ENCODE assay signal across 9 mouse cellular contexts in the genomic region with DNA sequence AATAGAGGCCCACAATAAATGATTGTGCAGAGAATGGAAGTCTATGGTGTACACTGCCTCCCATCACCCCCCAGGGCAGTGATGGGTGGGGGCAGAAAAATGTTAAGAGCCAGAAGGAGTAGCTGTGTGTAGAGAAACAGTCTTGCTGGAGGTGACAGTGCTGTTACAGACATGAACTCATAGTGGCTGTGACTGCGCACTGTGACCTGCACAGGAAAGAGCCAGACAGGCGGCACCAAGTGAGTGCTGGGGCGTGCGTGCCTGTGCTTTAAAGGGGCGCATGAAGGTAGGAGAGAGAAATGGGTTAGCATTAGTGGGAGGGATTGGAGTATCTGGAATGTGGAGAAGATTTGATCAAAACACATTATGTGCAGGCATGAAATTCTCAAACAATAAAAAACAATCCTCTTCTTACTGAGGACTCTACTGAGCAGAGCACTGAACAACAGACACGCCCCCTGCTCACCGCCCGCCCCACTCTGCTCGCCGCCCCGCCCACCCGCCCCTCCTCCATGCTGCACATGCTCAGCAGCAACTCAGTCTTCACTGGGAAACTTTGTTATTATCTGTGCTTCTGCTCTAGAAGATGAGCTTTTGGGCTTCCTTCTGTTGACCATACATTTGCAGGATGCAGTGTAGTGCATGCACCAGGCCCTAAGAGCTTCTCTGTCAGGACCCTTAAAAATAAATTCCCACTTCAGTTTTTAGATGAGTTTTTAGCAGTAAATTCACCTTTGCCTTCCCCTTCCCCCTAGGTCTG. TPM values are rescaled to one million over a fixed set of nuclear protein-coding genes. Genes with fewer than 3 reads are reported as not detected.
DNase-seq lines count a peak whose midpoint lies in the region; ATAC-seq and TF ChIP-seq lines count a peak whose summit lies in the region.
"Had no signal": no experiment of that assay in that cellular context is flagged by ENCODE, and none has a peak within 500 bp of the region (broad histone marks: within the 10 kb centered on the region; RNA-seq: fewer than 3 reads in every experiment).

No protein-coding gene starts in this region.

- no peaks in the 10 kb centered on the region for H3K27me3 ChIP-seq in ES-Bruce4 (ENCODE audit: control insufficient read depth, insufficient read depth, low read length, poor library complexity, severe bottlenecking)
- H3K27me3 ChIP-seq in hindbrain, postnatal 0 days (ENCODE audit: insufficient read depth, low read length), result no peaks in the 10 kb centered on the region
- H3K27me3 ChIP-seq in liver, embryonic 13.5 days, result no peaks in the 10 kb centered on the region

- 0 out of 2 replicates have a peak overlapping the region, but pooled peaks have one; percentile 8 for H3K4me3 ChIP-seq in ES-Bruce4 (ENCODE audit: low read depth, low read length)
- no peak overlapping the region for H3K4me3 ChIP-seq in hindbrain, postnatal 0 days (ENCODE audit: low read length)
- no peak overlapping the region for H3K4me3 ChIP-seq in liver, embryonic 13.5 days (replicated peaks)

- H3K4me2 ChIP-seq in hindbrain, postnatal 0 days (ENCODE audit: low read depth, low read length), result peak overlapping the region; percentile 40
- no peak overlapping the region for H3K4me2 ChIP-seq in liver, embryonic 13.5 days

- H3K36me3 ChIP-seq in ES-Bruce4 (ENCODE audit: control insufficient read depth, insufficient read depth, low read length, poor library complexity, severe bottlenecking), result no peaks in the 10 kb centered on the region
- H3K36me3 ChIP-seq in hindbrain, postnatal 0 days (ENCODE audit: insufficient read depth, low read length), result no peaks in the 10 kb centered on the region
- H3K36me3 ChIP-seq in liver, embryonic 13.5 days, result no peaks in the 10 kb centered on the region

- TF ChIP-seq EP300 in ES-Bruce4 (IDR thresholded peaks at IDR 0.05; ENCODE audit: insufficient read depth, low read depth, low read length), result no peak

- peak; percentile 74 for DNase-seq in embryo, embryonic 10.5 days (ENCODE audit: low spot score)
- peak; percentile 14 for DNase-seq in hindbrain, postnatal 0 days (ENCODE audit: low spot score)
- DNase-seq in liver, embryonic 13.5 days, result no peak
- no peak for DNase-seq in cerebellum, adult 9-11 months
- DNase-seq in frontal cortex, adult 2 months (ENCODE audit: extremely low spot score in 1 of 2, low spot score in 1 of 2), result no peak
- DNase-seq in lung, adult 18-20 months, result no peak
- DNase-seq in gastrocnemius, adult 8-10 months (ENCODE audit: low spot score in 2 of 2), result no peak

- no peak for TF ChIP-seq CTCF in ES-Bruce4 (IDR thresholded peaks at IDR 0.05; ENCODE audit: low read depth, low read length)
- TF ChIP-seq CTCF in hindbrain, postnatal 0 days (IDR thresholded peaks at IDR 0.05; ENCODE audit: low read depth), result no peak

- peak overlapping the region; percentile 26; the same call in 1 of the 2 replicates for H3K9ac ChIP-seq in ES-Bruce4 (ENCODE audit: low read depth, poor library complexity, severe bottlenecking)
- no peak overlapping the region for H3K9ac ChIP-seq in hindbrain, postnatal 0 days (replicated peaks; ENCODE audit: low read length)
- H3K9ac ChIP-seq in liver, embryonic 13.5 days, result no peak overlapping the region

- no peak for TF ChIP-seq POLR2A in ES-Bruce4 (IDR thresholded peaks at IDR 0.05; ENCODE audit: insufficient read depth, low read length)

- 25% methylated on average over 12 of the region's 12 CpGs for WGBS in hindbrain, postnatal 0 days
- WGBS in liver, embryonic 13.5 days (ENCODE audit: insufficient replicate concordance), result 42% methylated on average over 12 of the region's 12 CpGs

- ATAC-seq in hindbrain, postnatal 0 days, result peak; percentile 81
- 0 out of 2 replicates have a peak, but pooled peaks have one; percentile 41 for ATAC-seq in liver, embryonic 13.5 days (ENCODE audit: low read depth)

- H3K9me3 ChIP-seq in ES-Bruce4 (replicated peaks; ENCODE audit: control insufficient read depth, insufficient read depth, low read length, poor library complexity, severe bottlenecking), result no peaks in the 10 kb centered on the region
- no peaks in the 10 kb centered on the region for H3K9me3 ChIP-seq in hindbrain, postnatal 0 days (ENCODE audit: low read length)
- H3K9me3 ChIP-seq in liver, embryonic 13.5 days (replicated peaks), result 0 out of 2 replicates have a peak, but pooled peaks cover 4% of the 10 kb centered on the region

- no peaks in the 10 kb centered on the region for H3K4me1 ChIP-seq in ES-Bruce4 (ENCODE audit: control insufficient read depth, insufficient read depth, low read length)
- H3K4me1 ChIP-seq in hindbrain, postnatal 0 days (ENCODE audit: insufficient read depth, low read length), result no peaks in the 10 kb centered on the region
- H3K4me1 ChIP-seq in liver, embryonic 13.5 days (replicated peaks), result no peaks in the 10 kb centered on the region

- no peak overlapping the region for H3K27ac ChIP-seq in ES-Bruce4 (ENCODE audit: insufficient read depth, low read length)
- H3K27ac ChIP-seq in hindbrain, postnatal 0 days, result no peak overlapping the region; the same call in 1 of the 2 replicates
- no peak overlapping the region for H3K27ac ChIP-seq in liver, embryonic 13.5 days

RNA-seq across cellular contexts. Expression of a gene that starts 31.6 kb away (rescaled TPM):
- not detected in 2 replicates for polyA plus RNA-seq in ES-Bruce4 (2011; ENCODE audit: insufficient read depth, insufficient read length, low read depth, missing spikeins)
- 0.73 TPM in 1 of 2 replicates, not detected in the other for total RNA-seq in hindbrain, postnatal 0 days (2014; rRNA removed)
- 0.61 TPM in 1 of 2 replicates, not detected in the other for polyA plus RNA-seq in hindbrain, postnatal 0 days (2015; fragmentation: Nextera tagmentation; extraction: Ambion mirVana)
- not detected in 2 replicates for polyA plus RNA-seq in liver, embryonic 13.5 days (2015; fragmentation: Nextera tagmentation; extraction: Ambion mirVana)
- 3.1 and 3.7 TPM in 2 replicates for polyA plus RNA-seq in frontal cortex, adult 2 months (2012; rRNA removed)
- not detected for total RNA-seq in gastrocnemius, adult 8-10 months (2022)
- polyA plus RNA-seq: testis, adult 2 months had no signal

RNA-seq across cellular contexts. Expression of a gene that starts 41.3 kb away (rescaled TPM):
- polyA plus RNA-seq in ES-Bruce4 (2011; ENCODE audit: insufficient read depth, insufficient read length, low read depth, missing spikeins), result not detected in 2 replicates
- total RNA-seq in hindbrain, postnatal 0 days (2014; rRNA removed), result 0.07 and 0.68 TPM in 2 replicates
- 0.20 and 0.46 TPM in 2 replicates for polyA plus RNA-seq in hindbrain, postnatal 0 days (2015; fragmentation: Nextera tagmentation; extraction: Ambion mirVana)
- polyA plus RNA-seq in liver, embryonic 13.5 days (2015; fragmentation: Nextera tagmentation; extraction: Ambion mirVana), result 0.05 TPM in 1 of 2 replicates, not detected in the other
- 0.84 and 1.3 TPM in 2 replicates for polyA plus RNA-seq in frontal cortex, adult 2 months (2012; rRNA removed)
- total RNA-seq in gastrocnemius, adult 8-10 months (2022), result under 1 TPM in 3 of 4 experiments, not detected in 1; 0.07 to 0.29 (median 0.16) TPM

RNA-seq across cellular contexts. Expression of a gene that starts 45.9 kb away (rescaled TPM):
- polyA plus RNA-seq in ES-Bruce4 (2011; ENCODE audit: insufficient read depth, insufficient read length, low read depth, missing spikeins), result 386 and 394 TPM in 2 replicates
- 225 and 251 TPM in 2 replicates for total RNA-seq in hindbrain, postnatal 0 days (2014; rRNA removed)
- polyA plus RNA-seq in hindbrain, postnatal 0 days (2015; fragmentation: Nextera tagmentation; extraction: Ambion mirVana), result 1,023 and 1,032 TPM in 2 replicates
- polyA plus RNA-seq in liver, embryonic 13.5 days (2015; fragmentation: Nextera tagmentation; extraction: Ambion mirVana), result 591 and 627 TPM in 2 replicates
- polyA plus RNA-seq in frontal cortex, adult 2 months (2012; rRNA removed), result 259 and 293 TPM in 2 replicates
- 100 to 1,000 TPM; 712 to 770 (median 740) TPM for total RNA-seq in gastrocnemius, adult 8-10 months (2022)

Comparison
In these comparisons a context has a peak if more than half of its experiments do, and no peak if none do; other contexts are left out.
1. DNase-seq: peak in embryo, embryonic 10.5 days (single experiment) and hindbrain, postnatal 0 days (single experiment); none in liver, embryonic 13.5 days (single experiment), cerebellum, adult 9-11 months (single experiment), frontal cortex, adult 2 months (0 of 2), lung, adult 18-20 months (0 of 2) and gastrocnemius, adult 8-10 months (0 of 2).